Mouse (Mus musculus) liver, postnatal 0 days (tissue): ENCODE data around the gene Camta1.

Source experiments
- CTCF ChIP-seq: sonication (generic); IDR thresholded peaks from 2 replicates; pipeline ENCODE4 v1.5.1; 2016; ENCODE audit warnings: antibody characterized with exemption, low read depth
- EP300 ChIP-seq: IDR thresholded peaks from 2 replicates; pipeline ENCODE4 v1.6.1; 2016; ENCODE audit warnings: antibody characterized with exemption, low read depth, mild to moderate bottlenecking

- TF ChIP-seq CTCF = peak; percentile 91
- TF ChIP-seq EP300 = no peak
These were observed 704.8 kb downstream of the Camta1 start for GRCm38 (mm10) chr4:151156904-151157303.
